Comparison of ENCODE assay signal across 8 mouse cellular contexts in the genomic region with DNA sequence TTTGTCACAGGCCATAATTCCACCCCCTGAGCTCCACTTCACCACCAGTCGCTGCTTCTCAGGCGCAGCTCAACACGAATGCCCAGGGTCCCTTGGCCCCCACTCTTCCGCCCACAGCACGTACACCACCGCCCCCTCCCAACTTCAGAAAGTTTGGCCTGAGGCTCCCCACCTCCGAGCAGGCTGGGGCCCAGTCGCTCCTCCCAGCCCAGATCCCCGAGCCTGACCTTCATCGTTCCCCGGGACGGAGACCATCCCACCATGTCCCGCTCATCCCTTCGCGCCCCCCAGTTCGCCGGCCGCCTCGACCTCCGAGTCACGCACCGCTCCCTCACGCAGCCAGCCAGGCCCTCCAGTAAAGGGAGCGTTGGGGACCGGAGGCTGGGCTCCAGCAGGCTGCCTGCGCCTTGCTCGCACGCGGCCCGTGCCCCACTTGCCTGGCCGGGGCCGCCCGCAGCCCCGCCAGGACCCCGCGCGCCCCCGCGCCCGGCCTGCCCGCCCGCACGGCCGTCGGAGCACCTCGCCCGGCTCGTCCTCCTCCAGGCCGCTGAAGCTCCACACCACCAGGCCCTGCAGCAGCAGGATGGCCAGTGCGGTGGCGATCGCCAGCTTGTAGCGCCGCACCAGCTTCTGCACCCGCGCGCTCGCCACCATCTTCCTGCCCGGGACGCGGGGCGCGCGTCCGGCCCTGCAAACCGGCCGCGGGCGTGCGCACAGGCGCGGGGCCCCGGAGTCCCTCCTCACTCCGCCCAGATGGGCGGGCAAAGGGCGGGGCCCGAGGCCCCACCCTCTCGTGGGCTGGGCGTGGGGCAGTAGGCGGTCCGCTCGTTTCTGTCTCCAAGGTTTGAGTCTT. TPM values are rescaled to one million over a fixed set of nuclear protein-coding genes. Genes with fewer than 3 reads are reported as not detected.
A peak's percentile ranks its signal among the peaks of the same experiment; 100 is the strongest.
DNase-seq lines count a peak whose midpoint lies in the region; ATAC-seq lines count a peak whose summit lies in the region.

Xylt2 (minus strand) TSS at position 762 of the 853 bp plus-strand sequence.

- no peaks in the 10 kb centered on the region for H3K27me3 ChIP-seq in hindbrain, embryonic 15.5 days

- H3K27ac ChIP-seq in hindbrain, embryonic 15.5 days (replicated peaks) = peak within 1 kb of the TSS; percentile 95

- H3K4me1 ChIP-seq in hindbrain, embryonic 15.5 days (replicated peaks) = peaks cover 32% of the 10 kb centered on the region

- no peaks in the 10 kb centered on the region for H3K9me3 ChIP-seq in hindbrain, embryonic 15.5 days

- peak; percentile 88 for DNase-seq in R1 (ENCODE audit: low read depth, low spot score)
- DNase-seq in cerebellum, postnatal 25 days = peak; percentile 90 to 94
- DNase-seq in frontal cortex, postnatal 36 days (ENCODE audit: low spot score in 2 of 2) = peak; percentile 81 to 89
- DNase-seq in left cerebral cortex, adult 11 months (ENCODE audit: low spot score) = peak; percentile 80
- DNase-seq in lung, postnatal 4 days = peak; percentile 95 to 96
- DNase-seq in retina, postnatal 7 days (ENCODE audit: low read depth, low spot score) = peak; percentile 87
- peak; percentile 81 for DNase-seq in urinary bladder, adult 2 months (ENCODE audit: low spot score)

- H3K4me3 ChIP-seq in hindbrain, embryonic 15.5 days = peak within 1 kb of the TSS; percentile 91

- ATAC-seq in hindbrain, embryonic 15.5 days (ENCODE audit: low FRiP score, low read depth) = peak; percentile 96

- H3K36me3 ChIP-seq in hindbrain, embryonic 15.5 days = no peaks in the 10 kb centered on the region

- peak within 1 kb of the TSS; percentile 71 for H3K4me2 ChIP-seq in hindbrain, embryonic 15.5 days

- WGBS in hindbrain, embryonic 15.5 days = 1% methylated on average over 76 of the region's 82 CpGs

- peak within 1 kb of the TSS; percentile 88 for H3K9ac ChIP-seq in hindbrain, embryonic 15.5 days

RNA-seq across cellular contexts. Expression of gene Xylt2, which starts in this region (rescaled TPM):
- polyA plus RNA-seq in hindbrain, embryonic 15.5 days (2015; fragmentation: Nextera tagmentation; extraction: Ambion mirVana) = 13.6 and 15.1 TPM in 2 replicates
- polyA plus RNA-seq in urinary bladder, adult 2 months (2012; rRNA removed) = 12.7 and 15.9 TPM in 2 replicates

Comparison
In these comparisons a context has a peak if more than half of its experiments do, and no peak if none do; other contexts are left out.
1. Peak in every context shown above with its lines: DNase-seq, ATAC-seq, H3K4me3 ChIP-seq and H3K27ac ChIP-seq.